Mouse (Mus musculus) megakaryocyte, embryonic 14.5 days (primary cell): ENCODE results near the gene Celf2.

Experiments used
- FLI1 ChIP-seq: IDR thresholded peaks from 2 replicates; pipeline ENCODE4 v1.6.1; 2012; ENCODE audit warnings: low read length, inconsistent platforms, mixed read lengths
- GATA1 ChIP-seq: IDR thresholded peaks from 3 replicates; pipeline ENCODE4 v1.6.1; 2012; ENCODE audit warnings: mixed read lengths, low read length, inconsistent platforms, borderline replicate concordance

DNA sequence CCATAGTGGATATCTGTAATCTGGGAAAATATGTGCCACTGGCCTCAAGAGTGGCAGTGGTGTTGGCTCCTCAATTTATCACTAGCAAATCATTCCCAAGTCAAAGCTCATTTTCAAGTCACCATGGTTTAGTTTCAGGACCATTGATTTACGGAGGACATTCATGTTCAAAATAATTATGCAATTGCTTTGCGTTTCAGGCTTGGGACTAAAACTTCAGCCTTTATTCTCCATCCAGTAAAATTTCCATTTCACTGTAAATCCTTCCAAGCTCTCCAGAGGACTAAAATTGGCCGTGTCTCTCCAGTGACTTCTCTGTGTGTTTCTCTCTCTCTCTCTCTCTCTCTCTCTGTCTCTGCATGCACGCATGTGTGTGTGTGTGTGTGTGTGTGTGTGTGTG is 249.7 kb downstream of the Celf2 start:
- TF ChIP-seq FLI1 (no peak), GATA1 (no peak)
